Mouse (Mus musculus): ENCODE data around the gene Vstm2l.

Gene Vstm2l

GRCm38 (mm10) chr2:157914105-157914764, at the start of gene Vstm2l:
Vstm2l (plus strand) TSS chr2:157914653.
- no peak for DNase-seq (ENCODE audit: low spot score)

DNA sequence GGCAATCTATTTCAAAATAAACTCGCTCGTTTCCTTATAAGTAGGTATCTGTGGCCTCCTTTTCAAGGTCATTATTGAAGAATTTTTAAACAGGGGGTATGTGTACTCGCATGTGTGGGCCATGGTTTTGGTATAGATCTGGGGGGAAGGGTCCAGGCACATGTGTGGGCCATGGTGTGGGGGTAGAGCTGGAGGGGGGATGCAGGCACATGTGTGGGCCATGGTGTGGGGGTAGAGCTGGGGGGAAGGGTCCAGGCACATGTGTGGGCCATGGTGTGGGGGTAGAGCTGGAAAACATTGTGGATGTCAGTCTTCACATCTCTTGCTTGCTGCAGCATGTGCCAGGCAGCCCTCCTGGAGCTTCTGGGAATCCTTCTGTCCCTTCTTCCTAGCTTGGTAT, 47.3 kb upstream of the Vstm2l start:
- no peak for DNase-seq (ENCODE audit: low spot score)

GRCm38 (mm10) chr2:157870247-157870646, 44.2 kb upstream of the Vstm2l start:
- no peak for DNase-seq (ENCODE audit: low spot score)

DNA sequence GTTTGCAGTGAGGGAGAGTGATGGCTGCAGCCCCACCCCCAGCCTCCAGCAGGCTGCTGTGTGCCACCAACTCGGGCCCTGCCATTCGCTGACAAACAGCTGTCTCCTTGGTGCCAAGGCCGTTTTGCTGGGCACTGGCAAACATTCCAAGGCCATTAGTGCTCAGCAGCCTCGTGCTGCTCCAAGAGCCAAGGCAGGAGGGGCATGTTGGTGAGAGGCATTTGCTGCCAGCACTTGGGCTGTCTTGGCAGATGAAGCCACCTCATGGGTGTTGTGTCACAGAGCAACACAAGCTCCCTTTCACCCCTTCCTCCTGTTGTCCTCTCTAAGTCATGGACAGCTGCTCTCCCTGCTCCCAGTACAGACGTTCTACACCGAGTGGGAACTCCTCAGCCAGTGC, 41.2 kb upstream of the Vstm2l start:
- no peak for DNase-seq (ENCODE audit: low spot score)

GRCm38 (mm10) chr2:157873691-157874090, 40.8 kb upstream of the Vstm2l start:
- no peak for DNase-seq (ENCODE audit: low spot score)

- DNase-seq (ENCODE audit: low spot score), result no peak
Measured at GRCm38 (mm10) chr2:157875111-157875510, 39.3 kb upstream of the Vstm2l start.

DNA sequence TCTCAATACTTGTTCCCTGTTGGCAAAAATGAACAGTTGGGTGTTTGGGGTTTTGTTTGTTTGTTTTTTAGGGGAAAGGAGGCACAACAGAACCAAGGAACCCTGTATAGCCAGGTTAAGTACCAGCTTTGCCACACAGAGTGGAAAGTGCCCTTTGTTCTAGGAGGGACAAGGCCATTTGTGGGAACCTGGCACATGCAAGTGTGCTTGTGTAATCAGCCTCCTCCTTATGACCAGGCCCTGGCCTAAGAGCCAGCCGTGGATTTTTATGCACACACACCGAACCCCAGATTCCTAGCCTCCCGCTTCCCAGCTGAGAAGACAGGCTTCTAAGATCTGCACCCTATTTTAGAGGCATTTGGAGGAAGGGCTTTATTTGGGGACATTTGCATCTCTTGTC, 37.1 kb upstream of the Vstm2l start:
- DNase-seq (ENCODE audit: low spot score), result no peak

GRCm38 (mm10) chr2:157877967-157878366, 36.5 kb upstream of the Vstm2l start:
- DNase-seq (ENCODE audit: low spot score), result no peak

GRCm38 (mm10) chr2:157881939-157882338, 32.5 kb upstream of the Vstm2l start:
- DNase-seq (ENCODE audit: low spot score), result no peak

DNA sequence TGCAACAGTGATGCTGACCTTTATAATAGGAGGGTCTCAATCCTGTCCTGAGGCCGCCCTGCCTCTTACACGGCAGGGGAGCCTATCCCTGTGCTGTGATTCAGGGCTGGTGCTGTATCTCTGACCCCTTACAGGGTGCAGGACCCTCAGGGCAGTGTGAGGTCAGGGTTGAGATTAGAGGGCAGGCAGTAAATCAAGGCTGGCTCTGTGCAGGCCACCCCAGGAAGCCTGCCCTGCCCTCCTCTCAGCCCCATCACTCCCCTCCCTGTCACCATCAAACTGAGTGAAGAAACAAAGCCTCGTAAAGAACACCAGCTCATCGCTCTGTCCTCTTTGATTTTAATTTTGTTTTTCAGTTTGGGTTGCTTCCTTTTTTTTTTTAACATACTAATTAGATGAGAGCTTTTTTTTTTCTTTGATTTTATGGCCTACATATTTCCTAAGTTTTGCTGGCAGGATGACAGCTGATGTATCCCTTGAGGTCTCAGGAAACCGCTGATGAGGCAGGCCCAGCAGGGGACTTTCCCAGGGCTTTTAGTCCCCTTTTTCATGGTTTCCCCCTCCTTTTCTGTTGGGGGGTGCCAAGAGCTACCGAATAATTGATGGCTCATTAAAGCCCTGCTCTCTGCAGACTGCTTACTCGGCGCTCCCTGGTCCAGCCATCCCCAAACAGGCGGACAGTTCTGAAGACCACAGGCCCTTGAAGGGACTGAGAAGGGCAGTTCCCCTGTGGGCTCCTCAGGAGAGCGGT, 27.0 kb upstream of the Vstm2l start:
- no peak for DNase-seq (ENCODE audit: low spot score)

GRCm38 (mm10) chr2:157891166-157891565, 23.3 kb upstream of the Vstm2l start:
- DNase-seq (ENCODE audit: low spot score), result no peak

DNA sequence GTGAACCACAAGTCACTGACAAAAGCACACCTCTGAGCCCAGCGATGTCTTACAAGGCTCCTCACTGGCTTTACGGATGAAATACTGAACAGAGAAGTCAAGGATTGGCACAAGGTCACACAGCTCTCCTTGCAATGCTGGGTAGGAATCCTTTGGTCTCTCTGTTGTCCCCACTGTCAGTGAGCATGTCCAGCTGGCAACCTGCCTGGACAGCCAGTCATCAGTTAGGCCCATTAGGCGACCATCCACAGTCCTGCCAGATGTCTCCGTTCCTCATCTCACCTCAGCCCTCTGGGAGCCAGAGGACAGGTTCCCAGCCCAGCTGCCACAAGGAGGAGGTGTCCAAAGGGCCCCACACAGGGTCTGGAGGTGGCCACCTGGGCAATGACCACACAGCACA, 17.3 kb upstream of the Vstm2l start:
- no peak for DNase-seq (ENCODE audit: low spot score)

DNA sequence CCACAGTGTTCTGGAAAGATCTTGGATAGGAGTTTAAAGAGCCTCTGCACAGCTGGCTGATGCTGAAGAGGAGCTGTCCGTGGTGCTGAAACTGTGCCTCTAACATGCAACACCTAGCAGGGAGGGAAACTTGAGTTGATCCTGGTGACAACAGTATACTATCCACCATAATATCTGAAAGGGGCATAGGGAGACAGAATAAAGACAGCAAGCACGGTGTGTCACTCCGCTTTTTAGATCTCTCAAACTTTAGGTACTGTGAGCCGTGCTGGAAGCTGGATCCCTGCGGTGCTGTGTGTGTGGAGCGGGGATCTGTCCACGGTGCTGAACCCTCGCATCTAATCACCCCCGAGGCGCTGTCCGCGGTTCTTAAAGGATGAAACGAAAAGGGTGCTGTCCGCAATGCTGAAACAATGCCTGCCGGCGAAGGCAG, 1.2 kb upstream of the Vstm2l start:
- DNase-seq (ENCODE audit: low spot score), result peak; percentile 77

DNA sequence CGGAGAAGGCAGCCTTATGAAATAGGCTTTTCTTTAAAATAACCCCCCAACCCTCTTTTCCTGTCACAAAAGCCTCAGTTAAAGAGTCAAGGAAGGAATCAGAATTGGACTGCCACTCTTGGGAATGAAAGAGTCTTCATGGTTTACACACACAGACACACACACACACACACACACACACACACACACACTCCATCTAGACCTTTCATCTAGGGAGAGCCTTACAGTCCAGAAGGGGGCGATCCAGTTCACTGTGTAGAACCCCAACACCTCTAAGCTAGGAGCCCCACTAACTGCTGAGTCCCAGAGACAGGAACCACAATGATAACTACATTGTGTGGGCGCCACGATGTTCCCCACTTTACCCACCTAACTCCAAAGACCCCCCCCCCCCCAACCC, 748 bp upstream of the Vstm2l start:
- no peak for DNase-seq (ENCODE audit: low spot score)

GRCm38 (mm10) chr2:157914889-157915517, 550 bp downstream of the Vstm2l start:
- no peak for DNase-seq (ENCODE audit: low spot score)

GRCm38 (mm10) chr2:157918529-157918928, 4.1 kb downstream of the Vstm2l start:
- DNase-seq (ENCODE audit: low spot score), result no peak

DNA sequence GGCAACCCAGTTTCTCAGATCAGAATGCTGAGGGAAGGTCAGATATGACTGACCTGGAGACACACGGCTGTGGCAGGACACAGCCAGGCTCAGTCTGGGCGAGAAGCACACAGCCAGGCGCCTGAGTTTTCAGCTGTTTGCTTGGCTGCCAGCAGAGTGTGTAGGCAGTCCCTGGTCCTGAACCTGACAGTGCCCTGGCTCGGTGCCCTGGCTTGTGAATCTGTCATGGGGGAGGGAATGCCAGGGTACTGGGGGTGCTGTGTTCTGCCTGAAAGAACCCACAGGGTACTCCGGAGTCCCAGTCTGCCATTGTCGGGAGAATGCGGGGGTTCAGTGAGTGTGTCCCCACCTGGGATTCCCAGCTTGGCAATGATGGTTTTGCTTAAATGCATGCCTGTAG, 7.1 kb downstream of the Vstm2l start:
- no peak for DNase-seq (ENCODE audit: low spot score)

DNA sequence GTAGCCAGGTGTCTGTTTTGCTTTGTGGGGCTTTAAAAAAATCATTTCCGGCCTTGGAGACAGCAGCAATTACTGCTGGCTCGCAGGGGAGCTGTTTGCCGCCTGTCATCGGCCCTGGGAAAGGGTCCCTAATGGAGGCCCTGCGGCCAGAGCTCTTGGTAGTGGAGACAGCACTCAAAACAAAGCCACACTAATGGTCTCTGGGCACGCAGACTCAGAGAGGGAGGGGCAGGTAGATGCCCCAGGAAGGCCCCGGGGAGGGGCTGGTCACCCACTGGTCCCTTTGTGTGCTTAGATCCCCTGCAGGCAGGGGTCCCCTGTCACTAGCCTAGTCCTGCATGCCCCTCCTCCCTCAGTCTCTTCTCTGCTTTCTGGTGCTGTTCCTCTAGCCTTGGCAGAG, 9.0 kb downstream of the Vstm2l start:
- DNase-seq (ENCODE audit: low spot score), result no peak

- DNase-seq (ENCODE audit: low spot score), result no peak
Measured at GRCm38 (mm10) chr2:157924504-157924903, 10.1 kb downstream of the Vstm2l start.

DNA sequence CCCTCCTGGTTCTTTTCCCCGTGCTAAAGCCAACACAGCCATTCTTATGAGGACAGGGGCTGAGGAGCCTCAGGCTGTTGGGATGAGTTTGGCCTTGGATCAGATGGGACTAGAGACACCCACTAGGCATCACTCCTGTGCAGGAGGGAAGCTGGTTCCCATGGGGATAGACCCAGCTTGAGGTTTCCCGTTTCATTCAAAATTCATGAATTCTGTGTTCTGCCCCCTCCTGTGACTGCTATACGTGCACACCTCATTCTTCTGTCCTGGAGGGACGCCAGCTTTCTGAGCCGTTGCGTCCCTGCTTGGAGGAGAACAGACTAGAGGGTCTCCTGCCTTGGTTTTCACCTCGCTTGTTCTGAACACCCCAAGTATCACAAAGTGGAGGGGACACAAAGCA, 12.0 kb downstream of the Vstm2l start:
- DNase-seq (ENCODE audit: low spot score), result no peak

DNA sequence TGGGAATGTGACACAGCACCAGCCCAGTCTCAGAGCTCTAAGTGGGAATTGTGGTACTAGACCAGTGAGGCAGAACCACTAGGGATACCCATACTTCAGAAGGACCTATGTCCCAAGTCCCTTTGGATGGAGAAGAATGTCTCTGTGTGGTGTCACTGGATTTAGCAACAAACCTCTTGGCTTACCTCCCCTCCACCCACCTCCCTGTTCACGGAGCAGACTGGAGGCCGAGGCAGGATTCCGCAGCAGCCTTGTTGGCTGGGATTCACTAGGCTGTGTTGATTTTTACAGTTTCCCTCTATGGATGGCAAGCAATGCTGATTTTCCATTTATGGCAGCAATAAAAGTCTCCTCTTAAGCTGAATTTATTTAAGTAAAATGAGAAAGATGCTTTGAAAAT, 12.5 kb downstream of the Vstm2l start:
- no peak for DNase-seq (ENCODE audit: low spot score)

- DNase-seq (ENCODE audit: low spot score), result no peak
Measured at GRCm38 (mm10) chr2:157927397-157927796, 12.9 kb downstream of the Vstm2l start.

GRCm38 (mm10) chr2:157927815-157928214, 13.4 kb downstream of the Vstm2l start:
- no peak for DNase-seq (ENCODE audit: low spot score)
